Mouse (Mus musculus) liver, postnatal 0 days (tissue): Measurements from ENCODE around the gene Kctd11.

Experiments
- CTCF ChIP-seq: sonication (generic); IDR thresholded peaks from 2 replicates; pipeline ENCODE4 v1.5.1; 2016; ENCODE audit warnings: antibody characterized with exemption, low read depth
- EP300 ChIP-seq: IDR thresholded peaks from 2 replicates; pipeline ENCODE4 v1.6.1; 2016; ENCODE audit warnings: antibody characterized with exemption, low read depth, mild to moderate bottlenecking

- TF ChIP-seq CTCF (no peak), EP300 (no peak)
These were observed 28.0 kb upstream of the Kctd11 start for GRCm38 (mm10) chr11:69909174-69909573.
